Mouse (Mus musculus): ENCODE data around the gene Etnk1. TPM values are rescaled to one million over a fixed set of nuclear protein-coding genes. Genes with fewer than 3 reads are reported as not detected.

Etnk1 gene
- total and polyA plus RNA-seq, 3 experiments, result 29.9 to 37.0 (median 33.6) TPM

- no peak overlapping the region for H3K4me3 ChIP-seq (ENCODE audit: control insufficient read depth in 1 of 2, insufficient read depth in 1 of 2, low read depth in 2 of 2, low read length in 2 of 2)
- no peak overlapping the region for H3K27ac ChIP-seq (ENCODE audit: control insufficient read depth, low read depth, low read length)
- H3K9ac ChIP-seq (ENCODE audit: control insufficient read depth, low read depth, low read length, poor library complexity, severe bottlenecking), result no peak overlapping the region
- no peaks in the 10 kb centered on the region for H3K4me1 ChIP-seq (ENCODE audit: control insufficient read depth in 1 of 2, insufficient read depth in 2 of 2, low read length in 2 of 2)
- TF ChIP-seq CHD1 (IDR thresholded peaks at IDR 0.05; ENCODE audit: low read depth, low read length) (no peak), NRF1 (IDR thresholded peaks at IDR 0.05; ENCODE audit: insufficient read depth, low read depth, low read length, poor library complexity, severe bottlenecking) (no peak), ETS1 (IDR thresholded peaks at IDR 0.05; ENCODE audit: low read depth, low read length) (no peak), EP300 (IDR thresholded peaks at IDR 0.05; ENCODE audit: low read depth in 1 of 2, low read length in 2 of 2) (no peak), TAL1 (IDR thresholded peaks at IDR 0.05; ENCODE audit: low read length) (no peak), CHD2 (IDR thresholded peaks at IDR 0.05; ENCODE audit: low read length) (no peak)
- peaks cover 0 to 22% of the 10 kb centered on the region in 2 experiments; a peak in 2 of 4 replicates for H3K36me3 ChIP-seq (ENCODE audit: control insufficient read depth in 1 of 2, insufficient read depth in 2 of 2, low read length in 2 of 2)
- no peak for DNase-seq (ENCODE audit: low read depth, low spot score)
- no peaks in the 10 kb centered on the region for H3K9me3 ChIP-seq (replicated peaks; ENCODE audit: insufficient read depth, low read length)
- no peaks in the 10 kb centered on the region for H3K27me3 ChIP-seq (ENCODE audit: control insufficient read depth in 1 of 2, insufficient read depth in 2 of 2, low read length in 2 of 2)
- peaks cover 45% of the 10 kb centered on the region for H3K79me2 ChIP-seq (ENCODE audit: control insufficient read depth, insufficient read depth, low read length, poor library complexity)
Measured at GRCm38 (mm10) chr6:143176076-143176475, 9.1 kb downstream of the Etnk1 start.

GRCm38 (mm10) chr6:143176591-143176990 is 9.6 kb downstream of the Etnk1 start:
- Histone ChIP-seq H3K27me3 (ENCODE audit: control insufficient read depth in 1 of 2, insufficient read depth in 2 of 2, low read length in 2 of 2) (no peaks in the 10 kb centered on the region), H3K79me2 (ENCODE audit: control insufficient read depth, insufficient read depth, low read length, poor library complexity) (peaks cover 43% of the 10 kb centered on the region), H3K27ac (ENCODE audit: control insufficient read depth, low read depth, low read length) (no peak overlapping the region), H3K36me3 (ENCODE audit: control insufficient read depth in 1 of 2, insufficient read depth in 2 of 2, low read length in 2 of 2) (peaks cover 0 to 20% of the 10 kb centered on the region in 2 experiments; a peak in 2 of 4 replicates), H3K4me1 (ENCODE audit: control insufficient read depth in 1 of 2, insufficient read depth in 2 of 2, low read length in 2 of 2) (no peaks in the 10 kb centered on the region), H3K9me3 (replicated peaks; ENCODE audit: insufficient read depth, low read length) (no peaks in the 10 kb centered on the region), H3K4me3 (ENCODE audit: control insufficient read depth in 1 of 2, insufficient read depth in 1 of 2, low read depth in 2 of 2, low read length in 2 of 2) (no peak overlapping the region), H3K9ac (ENCODE audit: control insufficient read depth, low read depth, low read length, poor library complexity, severe bottlenecking) (no peak overlapping the region)
- TF ChIP-seq ETS1 (IDR thresholded peaks at IDR 0.05; ENCODE audit: low read depth, low read length), result no peak
- TF ChIP-seq GATA1 (IDR thresholded peaks at IDR 0.05; ENCODE audit: low read depth, low read length), result no peak
- no peak for TF ChIP-seq POLR2AphosphoS2 (IDR thresholded peaks at IDR 0.05; ENCODE audit: low read length)
- DNase-seq (ENCODE audit: low read depth, low spot score), result no peak

GRCm38 (mm10) chr6:143179181-143179580 is 12.2 kb downstream of the Etnk1 start:
- TF ChIP-seq ETS1 (IDR thresholded peaks at IDR 0.05; ENCODE audit: low read depth, low read length), result no peak
- TF ChIP-seq JUND (IDR thresholded peaks at IDR 0.05; ENCODE audit: low read depth, low read length), result no peak
- TF ChIP-seq MAFK (IDR thresholded peaks at IDR 0.05; ENCODE audit: borderline replicate concordance, low read depth, low read length), result no peak
- no peak for TF ChIP-seq SMC3 (IDR thresholded peaks at IDR 0.05; ENCODE audit: low read depth, low read length)
- no peak for TF ChIP-seq NELFE (IDR thresholded peaks at IDR 0.05; ENCODE audit: low read depth, low read length)
- no peak for TF ChIP-seq CTCF (IDR thresholded peaks at IDR 0.05 in 2 of 3, conservative IDR thresholded peaks at IDR 0.05 in 1 of 3; ENCODE audit: control insufficient read depth in 1 of 3, insufficient read depth in 1 of 3, low read depth in 2 of 3, low read length in 3 of 3, poor library complexity in 1 of 3, severe bottlenecking in 1 of 3)
- TF ChIP-seq MEF2A (IDR thresholded peaks at IDR 0.05; ENCODE audit: extremely low read depth, insufficient replicate concordance, low read depth, low read length, poor library complexity, severe bottlenecking), result no peak
- no peak for TF ChIP-seq NRF1 (IDR thresholded peaks at IDR 0.05; ENCODE audit: insufficient read depth, low read depth, low read length, poor library complexity, severe bottlenecking)
- no peak for TF ChIP-seq POLR2AphosphoS2 (IDR thresholded peaks at IDR 0.05; ENCODE audit: low read length)
- TF ChIP-seq POLR2A (IDR thresholded peaks at IDR 0.05; ENCODE audit: control insufficient read depth in 1 of 2, insufficient read depth in 1 of 2, low read depth in 1 of 2, low read length in 2 of 2, poor library complexity in 1 of 2), result no peak
- no peak overlapping the region for H3K27ac ChIP-seq (ENCODE audit: control insufficient read depth, low read depth, low read length)
- peaks cover 0 to 24% of the 10 kb centered on the region in 2 experiments; a peak in 2 of 4 replicates for H3K36me3 ChIP-seq (ENCODE audit: control insufficient read depth in 1 of 2, insufficient read depth in 2 of 2, low read length in 2 of 2)
- H3K4me3 ChIP-seq (ENCODE audit: control insufficient read depth in 1 of 2, insufficient read depth in 1 of 2, low read depth in 2 of 2, low read length in 2 of 2), result no peak overlapping the region
- no peaks in the 10 kb centered on the region for H3K4me1 ChIP-seq (ENCODE audit: control insufficient read depth in 1 of 2, insufficient read depth in 2 of 2, low read length in 2 of 2)
- H3K79me2 ChIP-seq (ENCODE audit: control insufficient read depth, insufficient read depth, low read length, poor library complexity), result peaks cover 30% of the 10 kb centered on the region
- no peak for DNase-seq (ENCODE audit: low read depth, low spot score)
- no peaks in the 10 kb centered on the region for H3K9me3 ChIP-seq (replicated peaks; ENCODE audit: insufficient read depth, low read length)
- no peaks in the 10 kb centered on the region for H3K27me3 ChIP-seq (ENCODE audit: control insufficient read depth in 1 of 2, insufficient read depth in 2 of 2, low read length in 2 of 2)
- H3K9ac ChIP-seq (ENCODE audit: control insufficient read depth, low read depth, low read length, poor library complexity, severe bottlenecking), result no peak overlapping the region

Data from MEL (cell line).